Mouse (Mus musculus): ENCODE results near the gene Sirt1. TPM values are rescaled to one million over a fixed set of nuclear protein-coding genes. Genes with fewer than 3 reads are reported as not detected.

The Sirt1 gene
- polyA plus RNA-seq, 1 experiment from 2014 or later, result 3.4 TPM

GRCm38 (mm10) chr10:63348291-63348690 lies 33.2 kb downstream of the Sirt1 start:
- no peaks in the 10 kb centered on the region for H3K36me3 ChIP-seq (ENCODE audit: control insufficient read depth, insufficient read depth, low read length)
- no peak overlapping the region for H3K27ac ChIP-seq (ENCODE audit: low read depth, low read length)
- no peaks in the 10 kb centered on the region for H3K27me3 ChIP-seq (replicated peaks; ENCODE audit: control insufficient read depth, insufficient read depth, low read length)
- H3K4me3 ChIP-seq (ENCODE audit: low read length), result no peak overlapping the region
- no peak overlapping the region for H3K4me2 ChIP-seq (ENCODE audit: low read length)
- H3K4me1 ChIP-seq (ENCODE audit: control insufficient read depth, insufficient read depth, low read depth, low read length), result no peaks in the 10 kb centered on the region
- 49% methylated on average over 3 of the region's 3 CpGs for WGBS
- H3K9me3 ChIP-seq (ENCODE audit: control insufficient read depth, low read length), result no peaks in the 10 kb centered on the region
- ATAC-seq, result no peak
- no peak overlapping the region for H3K9ac ChIP-seq (ENCODE audit: low read depth, low read length)

- no peak for ATAC-seq
- H3K36me3 ChIP-seq (ENCODE audit: control insufficient read depth, insufficient read depth, low read length), result no peaks in the 10 kb centered on the region
- no peak overlapping the region for H3K9ac ChIP-seq (ENCODE audit: low read depth, low read length)
- no peak overlapping the region for H3K4me3 ChIP-seq (ENCODE audit: low read length)
- no peaks in the 10 kb centered on the region for H3K27me3 ChIP-seq (replicated peaks; ENCODE audit: control insufficient read depth, insufficient read depth, low read length)
- WGBS, result 94% methylated on average over 3 of the region's 3 CpGs
- no peak overlapping the region for H3K27ac ChIP-seq (ENCODE audit: low read depth, low read length)
- H3K4me2 ChIP-seq (ENCODE audit: low read length), result no peak overlapping the region
- no peaks in the 10 kb centered on the region for H3K9me3 ChIP-seq (ENCODE audit: control insufficient read depth, low read length)
- H3K4me1 ChIP-seq (ENCODE audit: control insufficient read depth, insufficient read depth, low read depth, low read length), result no peaks in the 10 kb centered on the region
Measured at GRCm38 (mm10) chr10:63344751-63345150, 36.8 kb downstream of the Sirt1 start.

GRCm38 (mm10) chr10:63341351-63341750 lies 40.2 kb downstream of the Sirt1 start:
- ATAC-seq, result no peak
- Histone ChIP-seq H3K36me3 (ENCODE audit: control insufficient read depth, insufficient read depth, low read length) (no peaks in the 10 kb centered on the region), H3K9me3 (ENCODE audit: control insufficient read depth, low read length) (no peaks in the 10 kb centered on the region), H3K27ac (ENCODE audit: low read depth, low read length) (no peak overlapping the region), H3K9ac (ENCODE audit: low read depth, low read length) (no peak overlapping the region), H3K4me1 (ENCODE audit: control insufficient read depth, insufficient read depth, low read depth, low read length) (peaks cover 13% of the 10 kb centered on the region), H3K27me3 (replicated peaks; ENCODE audit: control insufficient read depth, insufficient read depth, low read length) (no peaks in the 10 kb centered on the region), H3K4me3 (ENCODE audit: low read length) (no peak overlapping the region), H3K4me2 (ENCODE audit: low read length) (no peak overlapping the region)
- WGBS, result 89% methylated on average over 2 of the region's 2 CpGs

- peaks cover 13% of the 10 kb centered on the region for H3K4me1 ChIP-seq (ENCODE audit: control insufficient read depth, insufficient read depth, low read depth, low read length)
- peak overlapping the region; percentile 98 for H3K9ac ChIP-seq (ENCODE audit: low read depth, low read length)
- H3K9me3 ChIP-seq (ENCODE audit: control insufficient read depth, low read length), result no peaks in the 10 kb centered on the region
- peak overlapping the region; percentile 78 for H3K4me2 ChIP-seq (ENCODE audit: low read length)
- peak; percentile 95 for ATAC-seq
- H3K4me3 ChIP-seq (ENCODE audit: low read length), result peak overlapping the region; percentile 90
- peak overlapping the region; percentile 96 for H3K27ac ChIP-seq (ENCODE audit: low read depth, low read length)
- H3K27me3 ChIP-seq (replicated peaks; ENCODE audit: control insufficient read depth, insufficient read depth, low read length), result no peaks in the 10 kb centered on the region
- no peaks in the 10 kb centered on the region for H3K36me3 ChIP-seq (ENCODE audit: control insufficient read depth, insufficient read depth, low read length)
- 1% methylated on average over 37 of the region's 74 CpGs for WGBS
Measured at GRCm38 (mm10) chr10:63338914-63339643, 42.4 kb downstream of the Sirt1 start.

GRCm38 (mm10) chr10:63337951-63338836 lies 43.3 kb downstream of the Sirt1 start:
- Histone ChIP-seq H3K9me3 (ENCODE audit: control insufficient read depth, low read length) (no peaks in the 10 kb centered on the region), H3K4me3 (ENCODE audit: low read length) (peak overlapping the region; percentile 90), H3K9ac (ENCODE audit: low read depth, low read length) (peak overlapping the region; percentile 98), H3K4me2 (ENCODE audit: low read length) (peak overlapping the region; percentile 78), H3K36me3 (ENCODE audit: control insufficient read depth, insufficient read depth, low read length) (no peaks in the 10 kb centered on the region), H3K4me1 (ENCODE audit: control insufficient read depth, insufficient read depth, low read depth, low read length) (peaks cover 13% of the 10 kb centered on the region), H3K27ac (ENCODE audit: low read depth, low read length) (peak overlapping the region; percentile 96), H3K27me3 (replicated peaks; ENCODE audit: control insufficient read depth, insufficient read depth, low read length) (no peaks in the 10 kb centered on the region)
- under 1% methylated on average over 67 of the region's 113 CpGs for WGBS
- ATAC-seq, result peak; percentile 86

GRCm38 (mm10) chr10:63337326-63337725 lies 44.2 kb downstream of the Sirt1 start:
- peak overlapping the region; percentile 90 for H3K4me3 ChIP-seq (ENCODE audit: low read length)
- whole genome bisulfite sequencing, result 30% methylated on average over 5 of the region's 5 CpGs
- no peaks in the 10 kb centered on the region for H3K36me3 ChIP-seq (ENCODE audit: control insufficient read depth, insufficient read depth, low read length)
- peaks cover 13% of the 10 kb centered on the region for H3K4me1 ChIP-seq (ENCODE audit: control insufficient read depth, insufficient read depth, low read depth, low read length)
- ATAC-seq, result no peak
- H3K9ac ChIP-seq (ENCODE audit: low read depth, low read length), result peak overlapping the region; percentile 51
- no peaks in the 10 kb centered on the region for H3K27me3 ChIP-seq (replicated peaks; ENCODE audit: control insufficient read depth, insufficient read depth, low read length)
- no peak overlapping the region for H3K27ac ChIP-seq (ENCODE audit: low read depth, low read length)
- H3K9me3 ChIP-seq (ENCODE audit: control insufficient read depth, low read length), result no peaks in the 10 kb centered on the region
- H3K4me2 ChIP-seq (ENCODE audit: low read length), result peak overlapping the region; percentile 78

GRCm38 (mm10) chr10:63336901-63337300 lies 44.6 kb downstream of the Sirt1 start:
- Histone ChIP-seq H3K4me1 (ENCODE audit: control insufficient read depth, insufficient read depth, low read depth, low read length) (peaks cover 13% of the 10 kb centered on the region), H3K9ac (ENCODE audit: low read depth, low read length) (peak overlapping the region; percentile 51), H3K27me3 (replicated peaks; ENCODE audit: control insufficient read depth, insufficient read depth, low read length) (no peaks in the 10 kb centered on the region), H3K4me3 (ENCODE audit: low read length) (peak overlapping the region; percentile 90), H3K4me2 (ENCODE audit: low read length) (peak overlapping the region; percentile 78), H3K36me3 (ENCODE audit: control insufficient read depth, insufficient read depth, low read length) (no peaks in the 10 kb centered on the region), H3K9me3 (ENCODE audit: control insufficient read depth, low read length) (no peaks in the 10 kb centered on the region), H3K27ac (ENCODE audit: low read depth, low read length) (no peak overlapping the region)
- WGBS, result 47% methylated on average over 13 of the region's 13 CpGs
- no peak for ATAC-seq

GRCm38 (mm10) chr10:63327091-63327490 lies 54.4 kb downstream of the Sirt1 start:
- 90% methylated on average over 1 of the region's 1 CpGs for WGBS
- H3K4me3 ChIP-seq (ENCODE audit: low read length), result no peak overlapping the region
- H3K36me3 ChIP-seq (ENCODE audit: control insufficient read depth, insufficient read depth, low read length), result peaks cover 28% of the 10 kb centered on the region
- H3K27ac ChIP-seq (ENCODE audit: low read depth, low read length), result no peak overlapping the region
- no peaks in the 10 kb centered on the region for H3K9me3 ChIP-seq (ENCODE audit: control insufficient read depth, low read length)
- H3K4me2 ChIP-seq (ENCODE audit: low read length), result no peak overlapping the region
- no peaks in the 10 kb centered on the region for H3K4me1 ChIP-seq (ENCODE audit: control insufficient read depth, insufficient read depth, low read depth, low read length)
- no peak for ATAC-seq
- H3K9ac ChIP-seq (ENCODE audit: low read depth, low read length), result no peak overlapping the region
- H3K27me3 ChIP-seq (replicated peaks; ENCODE audit: control insufficient read depth, insufficient read depth, low read length), result no peaks in the 10 kb centered on the region

GRCm38 (mm10) chr10:63313726-63314125 lies 67.8 kb downstream of the Sirt1 start:
- no peak for ATAC-seq
- no peaks in the 10 kb centered on the region for H3K9me3 ChIP-seq (ENCODE audit: control insufficient read depth, low read length)
- no peaks in the 10 kb centered on the region for H3K4me1 ChIP-seq (ENCODE audit: control insufficient read depth, insufficient read depth, low read depth, low read length)
- WGBS, result 94% methylated on average over 1 of the region's 1 CpGs
- H3K27ac ChIP-seq (ENCODE audit: low read depth, low read length), result no peak overlapping the region
- H3K27me3 ChIP-seq (replicated peaks; ENCODE audit: control insufficient read depth, insufficient read depth, low read length), result no peaks in the 10 kb centered on the region
- no peak overlapping the region for H3K9ac ChIP-seq (ENCODE audit: low read depth, low read length)
- peaks cover 22% of the 10 kb centered on the region for H3K36me3 ChIP-seq (ENCODE audit: control insufficient read depth, insufficient read depth, low read length)
- H3K4me2 ChIP-seq (ENCODE audit: low read length), result no peak overlapping the region
- H3K4me3 ChIP-seq (ENCODE audit: low read length), result no peak overlapping the region
